Mouse (Mus musculus): ENCODE measurements around the gene Herc3. TPM values are rescaled to one million over a fixed set of nuclear protein-coding genes. Genes with fewer than 3 reads are reported as not detected.

The Herc3 gene
- total and polyA plus RNA-seq, 3 experiments, result 1.9 to 5.7 TPM; not detected in 1

GRCm38 (mm10) chr6:58960523-58960922 is 129.3 kb downstream of the Herc3 start:
- H3K9me3 ChIP-seq (replicated peaks; ENCODE audit: insufficient read depth, low read length), result no peaks in the 10 kb centered on the region
- no peak overlapping the region for H3K9ac ChIP-seq (ENCODE audit: control insufficient read depth, low read depth, low read length, poor library complexity, severe bottlenecking)
- H3K36me3 ChIP-seq (ENCODE audit: control insufficient read depth in 1 of 2, insufficient read depth in 2 of 2, low read length in 2 of 2), result no peaks in the 10 kb centered on the region
- H3K27ac ChIP-seq (ENCODE audit: control insufficient read depth, low read depth, low read length), result no peak overlapping the region
- TF ChIP-seq UBTF (IDR thresholded peaks at IDR 0.05; ENCODE audit: borderline replicate concordance, insufficient read depth, low read depth, low read length) (no peak), TAL1 (IDR thresholded peaks at IDR 0.05; ENCODE audit: low read length) (no peak), GABPA (IDR thresholded peaks at IDR 0.05; ENCODE audit: low read depth, low read length) (no peak), SIN3A (IDR thresholded peaks at IDR 0.05; ENCODE audit: low read length) (no peak), BHLHE40 (IDR thresholded peaks at IDR 0.05; ENCODE audit: borderline replicate concordance, low read depth, low read length) (no peak), CTCF (IDR thresholded peaks at IDR 0.05 in 2 of 3, conservative IDR thresholded peaks at IDR 0.05 in 1 of 3; ENCODE audit: control insufficient read depth in 1 of 3, insufficient read depth in 1 of 3, low read depth in 2 of 3, low read length in 3 of 3, poor library complexity in 1 of 3, severe bottlenecking in 1 of 3) (no peak), GATA1 (IDR thresholded peaks at IDR 0.05; ENCODE audit: low read depth, low read length) (no peak), ZC3H11A (IDR thresholded peaks at IDR 0.05; ENCODE audit: low read depth, low read length) (no peak), E2F4 (IDR thresholded peaks at IDR 0.05; ENCODE audit: borderline replicate concordance, low read depth, low read length) (no peak), ZKSCAN1 (IDR thresholded peaks at IDR 0.05; ENCODE audit: low read depth, low read length) (no peak), MYC (IDR thresholded peaks at IDR 0.05; ENCODE audit: low read depth, low read length) (no peak), MYB (IDR thresholded peaks at IDR 0.05; ENCODE audit: low read depth, low read length) (no peak), POLR2AphosphoS2 (IDR thresholded peaks at IDR 0.05; ENCODE audit: low read length) (no peak), ELF1 (IDR thresholded peaks at IDR 0.05; ENCODE audit: low read depth, low read length) (no peak), RCOR1 (IDR thresholded peaks at IDR 0.05; ENCODE audit: low read depth, low read length) (no peak), POLR2A (IDR thresholded peaks at IDR 0.05; ENCODE audit: control insufficient read depth in 1 of 2, insufficient read depth in 1 of 2, low read depth in 1 of 2, low read length in 2 of 2, poor library complexity in 1 of 2) (no peak), HCFC1 (IDR thresholded peaks at IDR 0.05; ENCODE audit: low read depth, low read length) (no peak), ZMIZ1 (IDR thresholded peaks at IDR 0.05; ENCODE audit: low read depth, low read length) (no peak)
- no peaks in the 10 kb centered on the region for H3K27me3 ChIP-seq (ENCODE audit: control insufficient read depth in 1 of 2, insufficient read depth in 2 of 2, low read length in 2 of 2)
- H3K4me1 ChIP-seq (ENCODE audit: control insufficient read depth in 1 of 2, insufficient read depth in 2 of 2, low read length in 2 of 2), result no peaks in the 10 kb centered on the region
- H3K4me3 ChIP-seq (ENCODE audit: control insufficient read depth in 1 of 2, insufficient read depth in 1 of 2, low read depth in 2 of 2, low read length in 2 of 2), result no peak overlapping the region
- H3K79me2 ChIP-seq (ENCODE audit: control insufficient read depth, insufficient read depth, low read length, poor library complexity), result no peaks in the 10 kb centered on the region
- no peak for DNase-seq (ENCODE audit: low read depth, low spot score)

GRCm38 (mm10) chr6:58962691-58963090 is 131.4 kb downstream of the Herc3 start:
- Histone ChIP-seq H3K79me2 (ENCODE audit: control insufficient read depth, insufficient read depth, low read length, poor library complexity) (no peaks in the 10 kb centered on the region), H3K4me3 (ENCODE audit: control insufficient read depth in 1 of 2, insufficient read depth in 1 of 2, low read depth in 2 of 2, low read length in 2 of 2) (no peak overlapping the region), H3K9ac (ENCODE audit: control insufficient read depth, low read depth, low read length, poor library complexity, severe bottlenecking) (no peak overlapping the region), H3K27me3 (ENCODE audit: control insufficient read depth in 1 of 2, insufficient read depth in 2 of 2, low read length in 2 of 2) (no peaks in the 10 kb centered on the region), H3K9me3 (replicated peaks; ENCODE audit: insufficient read depth, low read length) (no peaks in the 10 kb centered on the region), H3K27ac (ENCODE audit: control insufficient read depth, low read depth, low read length) (no peak overlapping the region), H3K36me3 (ENCODE audit: control insufficient read depth in 1 of 2, insufficient read depth in 2 of 2, low read length in 2 of 2) (no peaks in the 10 kb centered on the region), H3K4me1 (ENCODE audit: control insufficient read depth in 1 of 2, insufficient read depth in 2 of 2, low read length in 2 of 2) (no peaks in the 10 kb centered on the region)
- no peak for DNase-seq (ENCODE audit: low read depth, low spot score)
- TF ChIP-seq KAT2A (conservative IDR thresholded peaks at IDR 0.05; ENCODE audit: low read depth, low read length), result no peak
- no peak for TF ChIP-seq MYC (IDR thresholded peaks at IDR 0.05; ENCODE audit: low read depth, low read length)
- TF ChIP-seq UBTF (IDR thresholded peaks at IDR 0.05; ENCODE audit: borderline replicate concordance, insufficient read depth, low read depth, low read length), result no peak
- TF ChIP-seq NELFE (IDR thresholded peaks at IDR 0.05; ENCODE audit: low read depth, low read length), result no peak

Measured in MEL (cell line).